Mouse (Mus musculus): ENCODE results near the gene Fmo2.

DNA sequence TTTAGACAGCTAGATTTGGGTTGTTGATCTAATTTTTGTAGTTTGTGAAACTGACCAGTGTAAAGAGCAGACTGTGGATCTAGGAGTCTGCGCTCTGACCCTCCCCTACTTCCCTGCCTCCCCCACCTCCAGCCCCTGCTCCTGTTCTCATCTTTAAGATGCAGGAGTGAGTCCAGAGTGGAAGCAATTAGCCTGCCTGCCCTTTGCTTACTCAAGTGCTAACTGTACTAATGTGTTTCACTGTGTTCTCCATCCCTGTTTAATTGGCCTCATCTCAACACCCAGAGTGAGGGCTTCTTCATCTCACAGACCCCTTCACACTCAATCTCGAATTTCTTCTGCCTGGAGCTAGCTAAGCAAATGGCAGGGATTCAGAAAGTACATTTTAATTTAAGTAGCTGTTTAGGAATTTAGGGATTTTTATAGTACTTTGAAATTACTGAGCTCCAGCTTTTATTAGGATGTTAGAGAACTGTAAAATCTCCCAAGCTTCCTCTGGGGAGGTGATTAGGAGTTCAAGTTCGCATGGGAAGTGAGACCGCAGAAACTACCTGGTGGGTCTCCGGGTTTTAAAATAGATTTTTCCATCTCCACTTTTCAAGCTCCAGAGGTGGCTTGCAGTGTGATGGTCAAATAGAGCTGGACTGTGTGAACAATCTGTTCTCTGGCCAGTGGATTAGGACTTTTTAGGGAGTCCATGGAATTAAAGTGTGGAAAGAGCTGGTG, 39.6 kb upstream of the Fmo2 start:
- TF ChIP-seq CTCF (IDR thresholded peaks at IDR 0.05; ENCODE audit: low read depth), result no peak
- peak; percentile 22 for TF ChIP-seq EP300 (optimal IDR thresholded peaks at IDR 0.05)

Data from stomach, postnatal 0 days (tissue).